Mouse (Mus musculus) CD4-positive, CD25-positive, alpha-beta regulatory T cell, adult 2 months (primary cell): ENCODE data around the gene Pole2.

Experiments
- DNase-seq: peaks from one replicate; pipeline ENCODE4 v3.0.0-alpha.2; 2012; ENCODE audit warnings: low read depth, low spot score

Gene Pole2

GRCm38 (mm10) chr12:69210056-69210979 lies 17.7 kb downstream of the Pole2 start:
- DNase-seq, result no peak

- DNase-seq, result peak; percentile 34
Measured at GRCm38 (mm10) chr12:69208520-69208919, 19.5 kb downstream of the Pole2 start.

GRCm38 (mm10) chr12:69207926-69208325 lies 20.1 kb downstream of the Pole2 start:
- DNase-seq, result no peak

GRCm38 (mm10) chr12:69207396-69207795 lies 20.6 kb downstream of the Pole2 start:
- DNase-seq, result no peak

GRCm38 (mm10) chr12:69204052-69204833 lies 23.8 kb downstream of the Pole2 start, which contains the start of gene Gm49384:
Gene Gm49384, minus strand, starts transcription at chr12:69204267.
- peak; percentile 67 for DNase-seq

GRCm38 (mm10) chr12:69198985-69199384 lies 29.0 kb downstream of the Pole2 start:
- DNase-seq, result no peak

GRCm38 (mm10) chr12:69198164-69198535 lies 29.8 kb downstream of the Pole2 start, which contains the start of gene Dnaaf2:
Gene Dnaaf2, minus strand, starts transcription at chr12:69198429.
- DNase-seq, result peak; percentile 68

GRCm38 (mm10) chr12:69197378-69198163 lies 30.4 kb downstream of the Pole2 start:
- DNase-seq, result peak; percentile 78

GRCm38 (mm10) chr12:69196444-69197377 lies 31.3 kb downstream of the Pole2 start, which contains the start of gene Gm49383:
Gene Gm49383, minus strand, starts transcription at chr12:69197104.
- DNase-seq, result peak; percentile 78

- no peak for DNase-seq
Measured at GRCm38 (mm10) chr12:69192637-69193036, 35.4 kb downstream of the Pole2 start.

- no peak for DNase-seq
Measured at GRCm38 (mm10) chr12:69191396-69191795, 36.6 kb downstream of the Pole2 start.

GRCm38 (mm10) chr12:69190522-69190921 lies 37.5 kb downstream of the Pole2 start:
- peak; percentile 19 for DNase-seq

- DNase-seq, result no peak
Measured at GRCm38 (mm10) chr12:69190074-69190473, 37.9 kb downstream of the Pole2 start.

- DNase-seq, result no peak
Measured at GRCm38 (mm10) chr12:69186811-69187471, 41.1 kb downstream of the Pole2 start.

GRCm38 (mm10) chr12:69185371-69185770 lies 42.6 kb downstream of the Pole2 start:
- no peak for DNase-seq

- DNase-seq, result no peak
Measured at GRCm38 (mm10) chr12:69184342-69185295, 43.4 kb downstream of the Pole2 start.

GRCm38 (mm10) chr12:69183583-69184308 lies 44.2 kb downstream of the Pole2 start, which contains the start of the genes Rpl36al and Mgat2:
Gene Rpl36al, minus strand, starts transcription at chr12:69184083.
Gene Mgat2, plus strand, starts transcription at chr12:69184157.
- DNase-seq, result peak; percentile 98

GRCm38 (mm10) chr12:69181800-69182199 lies 46.2 kb downstream of the Pole2 start:
- no peak for DNase-seq
